Mouse (Mus musculus) activated CD4-positive, CD25-positive, alpha-beta regulatory T cell, adult 4 months (primary cell): Measurements from ENCODE around the gene Pik3r3. TPM values are rescaled to one million over a fixed set of nuclear protein-coding genes. Genes with fewer than 3 reads are reported as not detected.
A peak's percentile ranks its signal among the peaks of the same experiment; 100 is the strongest.
"Not testable (repeated sequence)": the region's sequence is repeated elsewhere in the genome, so short reads cannot be mapped to it uniquely, and the experiment has no call there.

Experiments
- ATAC-seq: one replicate; pipeline ENCODE4 v1.8.0; 2017
- polyA plus RNA-seq, 2 experiments: library from polyadenylated mRNA; unstranded; fragments of 100-300 nt; shearing (Covaris generic); gene quantifications; one replicate each; pipeline ENCODE4 v1.2.1; 2017

Pik3r3 gene
- polyA plus RNA-seq: 1 to 10 TPM in 1 of 2 experiments, under 1 TPM in 1; 0.99 to 3.6 TPM

DNA sequence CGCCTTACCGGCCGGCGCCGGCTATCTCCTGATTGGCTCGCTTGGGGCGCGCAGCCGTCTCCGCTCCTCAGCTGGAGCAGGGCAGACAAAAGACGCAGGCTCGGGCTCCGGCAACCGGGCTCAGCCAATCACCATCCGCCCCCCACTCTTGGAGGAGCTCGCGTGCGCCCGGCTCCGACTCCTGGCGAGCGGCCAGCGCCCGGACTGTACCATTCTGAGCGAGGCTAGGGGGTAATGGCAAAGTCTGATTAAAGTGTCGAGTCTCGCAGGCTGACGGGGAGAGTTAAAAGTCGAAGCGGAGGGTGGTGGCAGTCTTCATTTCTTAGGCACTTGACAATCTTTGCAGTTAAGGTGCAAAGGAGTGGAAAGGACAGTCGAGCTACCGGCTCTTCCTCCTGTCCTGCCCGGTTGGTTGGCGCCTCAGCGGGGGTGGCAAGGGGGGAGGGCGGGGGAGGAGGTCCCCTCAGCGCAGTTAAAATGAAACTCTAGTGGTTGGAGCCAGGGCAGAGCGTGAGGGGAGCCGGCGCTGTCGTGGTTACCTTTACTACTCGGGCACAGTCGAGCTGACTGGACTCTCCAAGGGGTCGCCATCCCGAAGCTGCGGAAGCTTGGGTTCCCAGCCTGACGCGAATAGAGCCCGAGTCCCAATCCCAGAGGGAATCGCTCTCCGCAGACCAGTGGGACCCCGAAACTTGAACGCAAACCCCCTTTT is at the start of gene Pik3r3:
Pik3r3 (plus strand) TSS at position 479 of the 712 bp plus-strand sequence.
- peak; percentile 98 for ATAC-seq

- ATAC-seq: no peak
Observed at GRCm38 (mm10) chr4:116173072-116173471, 48.3 kb upstream of the Pik3r3 start, which contains the start of the genes 1700042G07Rik and Gm49337. 1700042G07Rik (plus strand) TSS chr4:116173372. Gm49337 (plus strand) TSS chr4:116173384.

GRCm38 (mm10) chr4:116173752-116174151 is 47.7 kb upstream of the Pik3r3 start:
- no peak for ATAC-seq

- ATAC-seq: no peak
Observed at GRCm38 (mm10) chr4:116174466-116175116, 46.8 kb upstream of the Pik3r3 start.

DNA sequence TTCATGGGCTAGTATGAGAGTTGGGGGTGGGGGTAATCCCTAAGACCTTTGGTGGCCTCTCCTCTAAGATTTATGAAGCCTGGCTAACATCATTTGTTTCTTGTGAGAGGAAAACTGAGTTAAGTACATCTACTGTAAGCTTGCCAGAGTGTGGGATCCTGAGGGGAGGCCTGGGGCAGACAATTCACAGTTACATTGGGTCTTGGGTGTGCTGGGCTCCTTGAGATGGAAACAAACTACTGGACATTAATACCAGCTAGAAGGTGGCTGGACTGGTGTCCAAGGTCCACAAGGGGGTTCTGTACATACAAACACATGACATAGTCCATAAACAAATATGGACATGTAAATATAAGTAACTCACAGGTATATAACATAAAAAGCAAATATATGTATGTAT is 46.3 kb upstream of the Pik3r3 start:
- ATAC-seq: no peak

- no peak for ATAC-seq
Observed at GRCm38 (mm10) chr4:116175711-116176542, 45.5 kb upstream of the Pik3r3 start.

DNA sequence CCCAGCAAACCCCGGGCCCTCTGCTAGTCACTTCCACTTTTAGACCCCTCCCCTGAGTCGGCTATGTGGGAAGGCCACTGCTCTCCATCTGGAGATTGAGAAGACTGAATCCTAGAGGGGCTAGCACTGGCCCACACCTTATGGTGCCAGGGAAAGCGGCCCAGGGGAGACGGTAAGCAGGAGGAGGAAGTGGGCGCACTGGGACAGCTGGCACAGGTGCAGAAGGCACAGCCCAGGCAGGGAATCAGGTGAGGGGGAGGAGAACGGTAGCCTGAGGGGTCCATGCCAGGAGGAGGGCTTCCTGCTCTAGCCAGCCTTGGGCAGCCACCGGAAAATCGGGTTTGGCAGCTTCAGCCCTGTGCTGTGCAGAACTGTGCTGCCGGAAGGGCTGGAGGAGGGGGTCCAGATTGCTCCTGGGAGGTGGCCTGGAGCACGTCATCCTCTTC is 44.9 kb upstream of the Pik3r3 start:
- no peak for ATAC-seq

GRCm38 (mm10) chr4:116177140-116177539 is 44.3 kb upstream of the Pik3r3 start:
- no peak for ATAC-seq

DNA sequence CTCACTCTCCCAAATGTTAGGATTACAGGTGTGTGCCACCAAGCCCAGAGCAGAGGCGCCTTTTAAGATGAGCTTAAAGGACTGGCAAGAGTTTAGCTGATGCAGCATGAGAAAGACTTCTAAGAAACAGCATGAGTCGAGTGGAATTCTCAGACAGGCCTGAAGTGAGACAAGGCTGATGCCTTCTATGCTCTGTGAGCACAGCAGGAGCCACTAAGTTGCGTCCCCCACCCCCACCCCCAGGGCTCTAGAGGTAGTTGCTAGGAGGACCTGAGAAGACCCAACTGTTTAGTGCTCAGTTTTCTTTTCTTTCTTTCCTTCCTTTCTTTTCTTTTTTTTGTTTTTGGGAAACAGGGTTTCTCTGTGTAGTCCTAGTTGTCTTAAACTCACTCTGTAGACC is 39.3 kb upstream of the Pik3r3 start:
- ATAC-seq: no peak

DNA sequence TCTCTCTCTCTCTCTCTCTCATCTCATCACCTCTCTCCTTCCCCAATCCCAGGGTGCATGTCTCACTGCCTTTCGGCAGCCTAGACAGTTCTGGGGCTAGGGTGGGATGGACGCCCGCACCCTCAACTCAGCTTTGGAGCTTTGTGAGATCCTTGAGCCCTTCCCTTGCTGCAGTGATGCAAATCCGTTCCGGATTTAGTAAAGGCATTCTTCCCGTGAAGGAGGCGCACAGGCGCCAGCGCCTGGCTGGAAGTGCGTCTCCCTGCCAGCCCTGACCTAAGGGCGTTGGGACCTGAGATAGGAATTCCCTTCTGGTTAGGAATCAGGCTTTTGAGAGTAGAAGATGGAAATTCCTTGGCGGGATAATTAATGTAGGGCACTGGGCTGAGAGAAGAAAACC is 38.7 kb upstream of the Pik3r3 start:
- no peak for ATAC-seq

DNA sequence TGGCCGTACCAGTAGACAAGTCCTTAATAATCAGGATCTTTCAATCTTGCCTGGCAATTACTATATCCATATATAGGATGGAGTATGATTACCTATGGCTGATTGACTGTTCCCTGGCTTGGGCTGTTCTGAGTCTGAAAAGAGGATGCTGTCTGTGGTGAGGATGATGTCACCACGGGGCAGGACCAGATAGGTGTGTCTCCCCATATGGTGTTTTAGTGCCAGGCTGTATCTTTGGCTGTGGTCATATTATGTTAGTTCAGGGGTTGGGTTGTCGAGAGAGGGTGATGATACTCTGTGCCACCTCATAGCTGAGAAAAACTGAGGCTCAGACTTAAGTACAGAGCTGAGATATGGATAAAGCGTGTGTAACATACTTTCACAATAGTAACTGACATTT is 36.3 kb upstream of the Pik3r3 start:
- peak; percentile 40 for ATAC-seq

DNA sequence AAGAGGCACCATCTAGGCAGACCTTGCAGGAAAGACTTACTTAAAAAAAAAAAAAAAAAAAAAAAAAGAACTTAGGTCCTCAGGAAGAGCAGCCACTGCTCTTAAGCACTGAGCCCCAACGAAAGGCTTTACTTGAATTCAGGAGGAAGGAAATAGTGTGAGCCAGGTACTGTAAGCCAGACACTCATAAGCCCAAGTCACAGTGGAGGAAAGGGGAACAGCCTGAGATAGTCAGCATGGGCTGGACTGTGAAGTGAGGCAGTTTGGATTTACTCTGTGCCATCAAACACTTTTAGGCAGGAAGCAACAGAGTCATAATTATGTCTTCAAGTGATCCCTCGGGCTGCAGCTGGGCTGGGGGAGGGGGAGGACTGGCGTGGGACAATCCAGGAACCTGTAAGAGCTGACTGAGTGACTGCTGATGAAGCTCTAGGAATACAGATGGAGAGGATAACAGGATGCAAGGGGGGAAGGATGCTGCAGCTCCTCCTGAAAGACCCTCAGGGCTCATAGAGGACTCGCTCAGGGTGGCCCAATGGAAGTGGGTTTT is 29.1 kb upstream of the Pik3r3 start:
- no peak for ATAC-seq

- ATAC-seq: no peak
Observed at GRCm38 (mm10) chr4:116193583-116194383, 27.6 kb upstream of the Pik3r3 start.

DNA sequence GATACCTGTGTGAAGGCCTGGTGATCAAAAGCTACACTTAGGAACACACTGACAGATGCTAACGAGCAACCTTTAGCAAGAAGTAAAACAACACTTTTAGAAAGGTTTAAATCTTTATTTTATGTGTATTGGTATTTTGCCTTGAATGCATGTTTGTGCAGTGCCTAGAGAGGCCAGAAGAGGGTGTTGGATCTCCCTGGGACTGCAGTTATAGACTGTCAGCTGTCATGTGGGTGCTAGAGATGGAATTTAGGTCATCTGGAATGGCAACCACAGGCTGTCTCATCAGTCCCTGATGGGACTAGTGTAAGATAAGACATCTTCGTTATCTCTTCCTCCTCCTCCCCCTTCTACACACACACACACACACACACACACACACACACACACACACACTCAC is 23.0 kb upstream of the Pik3r3 start:
- ATAC-seq: no peak

DNA sequence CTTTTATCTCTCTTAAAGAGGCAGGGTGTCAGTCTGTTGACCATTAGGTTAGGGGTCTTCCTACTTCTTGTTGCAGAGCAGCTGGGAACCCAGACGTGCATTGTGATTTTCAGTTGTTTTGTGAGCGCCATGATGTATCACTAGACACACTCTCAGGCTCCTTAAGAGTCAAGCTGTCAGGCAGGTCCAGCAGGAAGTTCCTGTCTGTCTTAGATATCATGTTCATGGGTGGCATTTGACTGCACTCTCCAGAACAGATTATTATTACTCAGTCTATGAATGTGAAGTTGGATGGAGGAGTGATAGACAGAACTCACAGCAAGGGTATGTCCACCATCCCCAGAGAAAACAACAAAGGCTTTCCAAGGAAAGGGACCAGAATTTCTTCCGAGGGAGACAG is 17.0 kb upstream of the Pik3r3 start:
- ATAC-seq: no peak

DNA sequence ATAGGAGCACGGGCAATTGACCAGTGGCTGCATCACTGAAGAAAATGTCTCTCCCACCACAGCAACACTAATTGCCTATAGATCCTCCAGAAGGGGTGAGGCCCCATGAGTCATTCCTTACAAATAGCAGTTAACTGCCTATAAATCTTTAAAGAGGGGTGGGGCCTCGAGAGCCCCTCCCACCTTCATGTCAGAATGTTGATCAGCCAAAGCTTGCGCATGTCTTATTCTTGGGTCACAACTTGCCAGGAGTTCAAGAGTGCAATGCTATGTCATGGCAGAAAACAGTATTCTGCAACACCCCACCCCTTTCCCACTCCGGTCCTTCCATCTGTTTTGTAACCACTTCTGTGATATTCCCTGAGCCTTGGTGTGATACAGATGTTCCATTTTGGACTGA is 14.9 kb upstream of the Pik3r3 start:
- no peak for ATAC-seq

DNA sequence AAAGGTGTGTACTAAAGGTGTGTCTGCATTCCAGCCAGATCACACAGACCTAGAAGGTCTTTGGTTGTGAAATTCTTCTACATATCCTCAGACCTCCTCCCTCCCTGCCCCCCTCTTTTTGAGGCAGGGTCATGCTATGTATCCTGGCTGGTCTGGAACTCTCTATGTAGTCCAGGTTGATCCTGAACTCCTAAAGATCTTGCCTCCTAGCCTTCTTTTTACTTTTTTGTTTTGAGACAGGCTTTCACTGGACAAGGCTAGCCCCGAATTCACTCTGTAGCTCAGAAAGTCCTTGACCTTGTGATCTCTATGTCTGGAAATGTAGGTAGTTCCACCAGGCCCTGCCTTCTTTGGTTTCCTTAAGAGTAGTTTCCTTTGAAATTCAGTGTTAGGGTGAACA is 12.5 kb upstream of the Pik3r3 start:
- no peak for ATAC-seq

GRCm38 (mm10) chr4:116215895-116216605 is 5.4 kb upstream of the Pik3r3 start:
- no peak for ATAC-seq

GRCm38 (mm10) chr4:116217046-116217445 is 4.4 kb upstream of the Pik3r3 start:
- no peak for ATAC-seq

DNA sequence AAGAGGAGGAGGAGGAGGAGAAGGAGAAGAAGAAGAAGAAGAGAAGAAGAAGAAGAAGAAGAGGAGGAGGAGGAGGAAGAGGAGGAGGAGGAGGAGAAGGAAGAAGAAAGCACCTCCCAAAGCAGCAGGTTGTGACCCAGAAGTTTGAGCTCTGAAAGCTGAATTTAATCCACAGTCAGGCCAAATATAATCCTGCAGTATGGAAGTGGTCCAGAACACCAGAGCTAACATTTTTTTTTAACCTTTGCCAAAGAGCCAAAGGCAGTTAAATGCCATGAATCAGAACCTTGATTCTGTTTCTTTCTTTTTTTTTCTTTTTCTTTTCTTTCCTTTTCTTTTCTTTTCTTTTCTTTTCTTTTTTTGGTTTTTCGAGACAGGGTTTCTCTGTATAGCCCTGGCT is 3.8 kb upstream of the Pik3r3 start:
- not testable (repeated sequence) for ATAC-seq

DNA sequence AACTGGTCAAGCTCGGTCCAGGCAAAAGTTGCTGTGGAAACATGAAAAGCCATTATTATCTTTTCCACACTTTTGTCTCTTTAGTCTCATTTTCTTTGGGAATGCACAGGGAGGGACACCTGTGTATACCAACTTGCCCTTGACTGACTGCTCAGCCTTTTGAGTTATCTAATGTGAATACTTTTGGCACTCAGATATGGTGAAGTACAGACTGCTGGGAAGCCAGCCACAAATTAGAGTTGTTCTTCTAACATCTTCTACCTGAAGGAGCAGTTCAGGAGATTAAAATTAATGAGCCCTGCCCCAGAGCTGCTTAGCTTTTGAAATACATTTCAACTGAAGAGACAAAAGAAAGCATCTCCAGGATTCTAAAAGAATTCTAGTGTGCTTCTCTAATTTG is 2.4 kb upstream of the Pik3r3 start:
- ATAC-seq: no peak
